Mouse (Mus musculus): ENCODE measurements at regions not wholly inside any gene's neighbourhood (a gene's known extent, or its start where the extent isn't known, plus 50 kb on each side); places are given as distances from the start of the nearest gene placed in this dataset.

DNA sequence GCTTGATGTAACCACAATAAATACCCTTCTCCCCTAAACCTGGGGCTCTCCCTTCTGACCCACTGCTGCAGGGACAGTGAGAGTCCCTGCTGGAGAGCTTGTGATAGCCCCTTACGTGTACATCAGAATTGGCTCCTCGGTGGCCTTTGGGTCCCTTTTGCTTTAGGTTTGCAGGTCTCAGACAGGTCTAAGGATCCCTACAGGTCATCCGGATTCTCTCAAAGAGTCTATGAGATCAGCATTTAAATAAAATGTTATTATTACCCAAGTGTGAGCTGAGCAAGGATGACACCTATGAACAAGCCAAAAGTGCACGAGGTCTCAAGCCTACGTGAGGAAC lies 51.7 kb upstream of the Asb17 start:
- Histone ChIP-seq H3K9me3 (replicated peaks; ENCODE audit: low read length) (no peaks in the 10 kb centered on the region), H3K36me3 (replicated peaks in 1 of 2; ENCODE audit: control insufficient read depth in 1 of 2, insufficient read depth in 1 of 2, low read length in 1 of 2) (no peaks in the 10 kb centered on the region), H3K27me3 (replicated peaks) (no peaks in the 10 kb centered on the region), H3K4me2 (ENCODE audit: insufficient read depth, low read depth, poor library complexity, severe bottlenecking) (peak overlapping the region; percentile 3; the same call in 1 of the 2 replicates), H3K9ac (ENCODE audit: insufficient read depth, low read depth) (peak overlapping the region; percentile 36), H3K79me2 (replicated peaks; ENCODE audit: control insufficient read depth, extremely low read depth, insufficient read depth, poor library complexity, severe bottlenecking) (no peaks in the 10 kb centered on the region), H3K4me3 (replicated peaks in 1 of 3; ENCODE audit: low read depth in 2 of 3, low read length in 2 of 3, poor library complexity in 1 of 3) (no peak overlapping the region), H3K27ac (ENCODE audit: insufficient read depth, low read depth) (no peak overlapping the region), H3K4me1 (ENCODE audit: control insufficient read depth in 1 of 2, insufficient read depth in 2 of 2) (peaks cover 23 to 37% of the 10 kb centered on the region in 2 experiments)
- DNase-seq (ENCODE audit: extremely low read depth): no peak
- in situ Hi-C loops (cut with MboI; ENCODE audit: low pct_ligation_motif_present, low pct_unique_long_range_greater_than_20kb, low sequenced_read_pairs): loop anchor here (10.0 to 25.0 kb wide), 2 partner anchors 118 to 530 kb away; no protein-coding TSS in a partner anchor
- TF ChIP-seq BHLHE40 (IDR thresholded peaks at IDR 0.05; ENCODE audit: low read depth, low read length): 0 out of 2 replicates have a peak, but pooled peaks have one; percentile 74
- no peak for TF ChIP-seq E2F4 (IDR thresholded peaks at IDR 0.05; ENCODE audit: insufficient replicate concordance, low read depth, low read length)
- no peak for TF ChIP-seq SMC3 (IDR thresholded peaks at IDR 0.05; ENCODE audit: low read depth, low read length)
- dilution Hi-C loops (cut with MboI; ENCODE audit: extremely low pct_ligation_motif_present, extremely low pct_unique_long_range_greater_than_20kb, low sequenced_read_pairs): no loop called here
